Mouse (Mus musculus): Measurements from ENCODE around the gene Ccdc47. TPM values are rescaled to one million over a fixed set of nuclear protein-coding genes. Genes with fewer than 3 reads are reported as not detected.
"Not testable (repeated sequence)": the region's sequence is repeated elsewhere in the genome, so short reads cannot be mapped to it uniquely, and the experiment has no call there.

Ccdc47 gene
- total and polyA plus RNA-seq, 2 experiments = 16.9 to 48.9 TPM

- H3K27ac ChIP-seq (replicated peaks; ENCODE audit: insufficient read depth, low read depth, low read length) = no peak overlapping the region
- WGBS = 96% methylated on average over 1 of the region's 1 CpGs
- DNase-seq (ENCODE audit: extremely low read depth, low read depth, low spot score) = no peak
- no peaks in the 10 kb centered on the region for H3K79me2 ChIP-seq (ENCODE audit: control insufficient read depth, insufficient read depth, low read length)
- no peak overlapping the region for H3K4me3 ChIP-seq (ENCODE audit: insufficient read depth, low read depth, low read length)
- no peak for TF ChIP-seq POLR2A (IDR thresholded peaks at IDR 0.05; ENCODE audit: extremely low read depth, insufficient read depth, low read length)
- peak; percentile 60; the same call in 1 of the 2 replicates for TF ChIP-seq CTCF (IDR thresholded peaks at IDR 0.05; ENCODE audit: low read depth, low read length)
- H3K4me1 ChIP-seq (ENCODE audit: control insufficient read depth, insufficient read depth, low read length) = peaks cover 9% of the 10 kb centered on the region
- no peaks in the 10 kb centered on the region for H3K27me3 ChIP-seq (ENCODE audit: control insufficient read depth, insufficient read depth, low read length)
- H3K9ac ChIP-seq (ENCODE audit: low read depth, low read length) = no peak overlapping the region
- H3K36me3 ChIP-seq (ENCODE audit: control insufficient read depth, insufficient read depth, low read length) = peaks cover 83% of the 10 kb centered on the region
Observed at GRCm38 (mm10) chr11:106246834-106247233, 30.7 kb upstream of the Ccdc47 start.

GRCm38 (mm10) chr11:106233978-106234377 is 17.8 kb upstream of the Ccdc47 start:
- WGBS = 86% methylated on average over 8 of the region's 8 CpGs
- H3K27me3 ChIP-seq (ENCODE audit: control insufficient read depth, insufficient read depth, low read length); H3K79me2 ChIP-seq (ENCODE audit: control insufficient read depth, insufficient read depth, low read length); H3K9ac ChIP-seq (ENCODE audit: low read depth, low read length); H3K27ac ChIP-seq (replicated peaks; ENCODE audit: insufficient read depth, low read depth, low read length); H3K4me3 ChIP-seq (ENCODE audit: insufficient read depth, low read depth, low read length); H3K4me1 ChIP-seq (ENCODE audit: control insufficient read depth, insufficient read depth, low read length); DNase-seq (ENCODE audit: extremely low read depth, low read depth, low spot score): not testable (repeated sequence)
- H3K36me3 ChIP-seq (ENCODE audit: control insufficient read depth, insufficient read depth, low read length) = peaks cover 57% of the 10 kb centered on the region

DNA sequence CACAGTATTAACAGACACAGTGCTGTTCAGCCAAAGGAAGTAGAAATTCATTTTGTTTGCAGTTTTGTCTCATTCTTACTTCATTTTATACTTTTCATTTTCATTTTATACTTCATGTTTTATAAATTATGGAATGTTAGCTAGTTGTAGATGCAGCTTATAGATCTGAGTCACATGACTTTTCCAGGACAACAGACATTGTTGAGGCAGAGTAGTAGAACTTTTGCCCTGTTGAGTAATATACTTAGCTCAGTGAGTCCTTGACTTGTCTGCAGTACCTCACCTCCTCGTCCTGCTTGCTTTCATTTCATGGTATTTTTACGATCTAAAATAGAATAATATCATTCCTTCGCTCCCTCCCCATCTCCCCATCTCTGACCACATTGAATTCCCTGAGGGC is 4.5 kb upstream of the Ccdc47 start:
- no peaks in the 10 kb centered on the region for H3K27me3 ChIP-seq (ENCODE audit: control insufficient read depth, insufficient read depth, low read length)
- peaks cover 14% of the 10 kb centered on the region for H3K36me3 ChIP-seq (ENCODE audit: control insufficient read depth, insufficient read depth, low read length)

GRCm38 (mm10) chr11:106216730-106217490 is 766 bp upstream of the Ccdc47 start, which contains the start of gene Ddx42:
Gene Ddx42 (plus strand): TSS chr11:106216926.
- DNase-seq (ENCODE audit: extremely low read depth, low read depth, low spot score) = peak; percentile 92
- Histone ChIP-seq H3K27me3 (ENCODE audit: control insufficient read depth, insufficient read depth, low read length) (no peaks in the 10 kb centered on the region), H3K4me3 (ENCODE audit: insufficient read depth, low read depth, low read length) (peak within 1 kb of the TSS; percentile 87), H3K36me3 (ENCODE audit: control insufficient read depth, insufficient read depth, low read length) (peaks cover 1% of the 10 kb centered on the region), H3K4me1 (ENCODE audit: control insufficient read depth, insufficient read depth, low read length) (peaks cover 17% of the 10 kb centered on the region), H3K27ac (replicated peaks; ENCODE audit: insufficient read depth, low read depth, low read length) (peak within 1 kb of the TSS; percentile 89), H3K79me2 (ENCODE audit: control insufficient read depth, insufficient read depth, low read length) (peaks cover 21% of the 10 kb centered on the region), H3K9ac (ENCODE audit: low read depth, low read length) (peak within 1 kb of the TSS; percentile 93)
- WGBS = under 1% methylated on average over 70 of the region's 70 CpGs
- TF ChIP-seq CTCF (IDR thresholded peaks at IDR 0.05; ENCODE audit: low read depth, low read length) = no peak

More for the DNA sequence above, 4.5 kb upstream of the Ccdc47 start:
- Histone ChIP-seq H3K27ac (replicated peaks; ENCODE audit: insufficient read depth, low read depth, low read length) (no peak overlapping the region), H3K4me3 (ENCODE audit: insufficient read depth, low read depth, low read length) (no peak overlapping the region), H3K4me1 (ENCODE audit: control insufficient read depth, insufficient read depth, low read length) (peaks cover 10% of the 10 kb centered on the region), H3K9ac (ENCODE audit: low read depth, low read length) (no peak overlapping the region), H3K79me2 (ENCODE audit: control insufficient read depth, insufficient read depth, low read length) (peaks cover 26% of the 10 kb centered on the region; the same call in 1 of the 2 replicates)
- 48% methylated on average over 3 of the region's 3 CpGs for WGBS
- TF ChIP-seq CTCF (IDR thresholded peaks at IDR 0.05; ENCODE audit: low read depth, low read length) = no peak
- TF ChIP-seq POLR2A (IDR thresholded peaks at IDR 0.05; ENCODE audit: extremely low read depth, insufficient read depth, low read length) = no peak
- DNase-seq (ENCODE audit: extremely low read depth, low read depth, low spot score) = peak; percentile 71

- 1% methylated on average over 7 of the region's 7 CpGs for WGBS
- TF ChIP-seq POLR2A (IDR thresholded peaks at IDR 0.05; ENCODE audit: extremely low read depth, insufficient read depth, low read length) = no peak
- TF ChIP-seq CTCF (IDR thresholded peaks at IDR 0.05; ENCODE audit: low read depth, low read length) = no peak
- peak overlapping the region; percentile 82 for H3K4me3 ChIP-seq (ENCODE audit: insufficient read depth, low read depth, low read length)
Observed at GRCm38 (mm10) chr11:106215450-106215859, 689 bp downstream of the Ccdc47 start.

GRCm38 (mm10) chr11:106214856-106215255 is 1.3 kb downstream of the Ccdc47 start:
- H3K27ac ChIP-seq (replicated peaks; ENCODE audit: insufficient read depth, low read depth, low read length) = 0 out of 2 replicates have a peak overlapping the region, but pooled peaks have one; percentile 12
- H3K79me2 ChIP-seq (ENCODE audit: control insufficient read depth, insufficient read depth, low read length) = peaks cover 17% of the 10 kb centered on the region
- H3K4me1 ChIP-seq (ENCODE audit: control insufficient read depth, insufficient read depth, low read length) = peaks cover 12% of the 10 kb centered on the region
- no peak for TF ChIP-seq POLR2A (IDR thresholded peaks at IDR 0.05; ENCODE audit: extremely low read depth, insufficient read depth, low read length)
- H3K27me3 ChIP-seq (ENCODE audit: control insufficient read depth, insufficient read depth, low read length) = no peaks in the 10 kb centered on the region
- no peak overlapping the region for H3K4me3 ChIP-seq (ENCODE audit: insufficient read depth, low read depth, low read length)
- peaks cover 19% of the 10 kb centered on the region for H3K36me3 ChIP-seq (ENCODE audit: control insufficient read depth, insufficient read depth, low read length)
- peak overlapping the region; percentile 34 for H3K9ac ChIP-seq (ENCODE audit: low read depth, low read length)
- DNase-seq (ENCODE audit: extremely low read depth, low read depth, low spot score) = no peak
- WGBS = 76% methylated on average over 5 of the region's 5 CpGs

More at GRCm38 (mm10) chr11:106215450-106215859, 689 bp downstream of the Ccdc47 start:
- peaks cover 13% of the 10 kb centered on the region for H3K36me3 ChIP-seq (ENCODE audit: control insufficient read depth, insufficient read depth, low read length)
- H3K27me3 ChIP-seq (ENCODE audit: control insufficient read depth, insufficient read depth, low read length) = no peaks in the 10 kb centered on the region
- H3K4me1 ChIP-seq (ENCODE audit: control insufficient read depth, insufficient read depth, low read length) = peaks cover 14% of the 10 kb centered on the region
- peak overlapping the region; percentile 83; the same call in 1 of the 2 replicates for H3K27ac ChIP-seq (replicated peaks; ENCODE audit: insufficient read depth, low read depth, low read length)
- peaks cover 17% of the 10 kb centered on the region for H3K79me2 ChIP-seq (ENCODE audit: control insufficient read depth, insufficient read depth, low read length)
- DNase-seq (ENCODE audit: extremely low read depth, low read depth, low spot score) = peak; percentile 28
- peak overlapping the region; percentile 86; the same call in 1 of the 2 replicates for H3K9ac ChIP-seq (ENCODE audit: low read depth, low read length)
